Mouse (Mus musculus) ES-Bruce4 (cell line): ENCODE data around the gene Lcmt2.

Experiments
- CTCF ChIP-seq: IDR thresholded peaks from one replicate; pipeline ENCODE4 v1.8.1; 2011; ENCODE audit warnings: low read depth, low read length
- EP300 ChIP-seq: IDR thresholded peaks from 2 replicates; pipeline ENCODE4 v1.6.1; 2011; ENCODE audit warnings: low read depth, low read length; ENCODE audit not compliant: insufficient read depth
- POLR2A ChIP-seq: IDR thresholded peaks from one replicate; pipeline ENCODE4 v1.8.1; 2011; ENCODE audit warnings: low read length; ENCODE audit not compliant: insufficient read depth

DNA sequence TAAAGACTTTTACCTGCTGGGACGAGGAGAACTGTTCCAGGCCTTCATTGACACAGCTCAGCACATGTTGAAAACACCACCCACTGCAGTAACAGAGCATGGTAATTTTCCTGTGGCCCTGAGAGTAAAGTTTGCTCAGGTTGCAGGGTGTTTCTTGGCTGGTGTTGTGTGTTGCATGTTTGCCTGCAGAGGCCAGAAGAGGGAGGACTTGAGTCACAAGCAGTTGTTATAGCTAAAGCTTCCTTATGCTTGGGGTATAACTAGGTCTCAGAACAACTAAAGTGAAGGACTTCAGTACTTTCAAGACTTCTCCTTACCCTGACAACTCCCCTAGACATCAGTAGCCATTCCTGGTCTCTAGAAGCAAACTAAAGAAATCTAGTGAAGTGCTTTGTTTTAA lies 48.1 kb upstream of the Lcmt2 start:
- TF ChIP-seq CTCF, result no peak
- TF ChIP-seq POLR2A, result no peak
- TF ChIP-seq EP300, result no peak
